Mouse (Mus musculus) liver, adult 2 months (tissue): ENCODE measurements at regions not wholly inside any gene's neighbourhood (a gene's known extent, or its start where the extent isn't known, plus 50 kb on each side); places are given as distances from the start of the nearest gene placed in this dataset.

Experiments
- CTCF ChIP-seq: fragments of 200-500 bp; IDR thresholded peaks from 2 replicates; pipeline ENCODE4 v1.5.1; 2011; ENCODE audit warnings: low read depth, low read length, control low read depth
- POLR2A ChIP-seq: fragments of 200-500 bp; IDR thresholded peaks from 2 replicates; pipeline ENCODE4 v1.6.1; 2011; ENCODE audit warnings: low read length, control low read depth; ENCODE audit not compliant: insufficient read depth; ENCODE audit errors: extremely low read depth

DNA sequence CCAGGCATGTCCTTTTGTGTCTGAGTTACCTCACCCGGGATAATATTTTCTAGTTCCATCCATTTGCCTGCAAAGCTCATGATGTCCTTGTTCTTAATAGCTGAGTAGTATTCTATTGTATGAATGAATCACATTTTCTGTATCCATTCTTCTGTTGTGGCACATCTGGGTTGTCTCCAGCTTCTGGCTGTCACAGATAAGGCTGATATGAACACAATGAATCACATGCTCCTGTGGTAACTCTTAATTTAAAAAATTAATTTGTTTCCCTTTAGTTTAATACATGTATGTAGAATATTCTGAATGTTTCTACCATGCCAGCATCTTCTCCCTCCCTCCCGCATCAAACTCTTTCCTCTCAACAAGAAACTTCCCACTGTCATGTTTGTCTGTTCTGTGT, 424.4 kb downstream of the Olfm4 start:
- TF ChIP-seq POLR2A, result no peak
- no peak for TF ChIP-seq CTCF
